Mouse (Mus musculus) heart, adult 11 months (tissue): ENCODE measurements around the gene Akt3.
A peak's percentile ranks its signal among the peaks of the same experiment; 100 is the strongest.

ENCODE experiments used
- DNase-seq: peaks from one replicate; pipeline ENCODE4 v3.0.0; 2022

The Akt3 gene

DNA sequence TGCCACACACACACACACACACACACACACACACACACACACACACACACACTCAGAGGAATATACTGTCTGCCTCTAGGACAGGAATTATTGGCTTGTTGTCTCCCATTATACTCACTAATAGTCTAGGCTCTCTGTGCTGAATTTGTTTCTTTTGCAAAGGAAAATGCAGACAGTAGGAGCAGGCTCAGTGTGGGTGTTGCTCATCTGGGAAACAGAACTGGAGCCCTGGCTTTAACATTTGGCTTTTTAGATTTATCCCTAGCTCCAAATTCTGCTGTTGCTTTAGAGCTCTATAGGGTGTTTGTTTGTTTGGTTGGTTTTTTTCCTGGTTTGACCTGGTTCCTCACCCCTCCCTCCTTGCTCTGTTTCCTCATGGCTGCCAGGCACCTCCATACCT lies 278.8 kb downstream of the Akt3 start:
- DNase-seq = peak; percentile 17

DNA sequence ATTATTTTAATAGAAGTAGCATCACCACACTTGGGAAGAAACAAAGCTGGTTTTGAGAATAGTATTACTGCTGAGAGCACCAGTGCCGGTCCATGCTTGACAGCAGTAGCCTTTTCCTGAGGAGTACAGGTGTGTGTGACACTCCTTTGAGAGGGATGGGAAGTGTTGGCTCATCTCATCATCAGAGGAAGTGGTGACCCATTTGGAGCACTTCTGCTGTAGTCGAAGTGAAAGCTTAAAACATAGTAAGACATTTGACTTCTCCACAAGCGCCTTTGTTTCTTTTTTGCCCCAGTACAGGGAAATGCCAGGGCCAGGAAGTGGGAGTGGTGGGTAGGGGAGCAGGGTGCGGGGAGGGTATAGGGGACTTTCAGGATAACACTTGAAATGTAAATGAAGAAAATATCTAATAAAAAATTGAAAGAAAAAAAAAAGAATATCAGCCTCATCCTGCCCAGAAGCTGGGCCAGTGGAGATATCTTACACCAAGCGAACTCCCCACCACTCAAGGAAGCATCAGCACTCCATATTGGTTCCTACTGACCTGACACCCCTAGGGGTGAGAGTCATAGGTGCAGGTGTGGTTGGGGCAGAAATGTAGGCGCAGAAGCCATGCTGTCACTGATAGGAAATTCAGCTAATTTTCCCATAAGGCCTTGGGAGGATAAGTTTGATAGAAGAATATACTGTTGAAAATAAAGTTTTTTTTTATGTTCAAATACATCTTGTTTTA lies 284.5 kb downstream of the Akt3 start:
- peak; percentile 83 for DNase-seq

DNA sequence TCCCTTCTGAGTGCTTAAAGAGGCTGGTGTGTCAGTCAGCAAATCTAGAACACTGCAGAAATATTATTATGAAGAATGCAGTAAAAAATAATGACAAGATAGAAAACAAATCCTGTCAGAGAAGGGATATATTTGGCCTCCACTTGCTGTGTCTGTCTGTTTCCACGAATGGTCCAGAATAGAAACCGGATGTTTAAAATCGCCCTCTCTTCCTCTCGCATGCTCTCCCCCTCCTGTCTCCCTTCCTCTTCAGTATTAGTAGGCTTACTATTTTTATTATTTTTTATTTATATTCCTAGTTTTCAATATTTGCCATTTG lies 286.6 kb downstream of the Akt3 start:
- DNase-seq = peak; percentile 60

DNA sequence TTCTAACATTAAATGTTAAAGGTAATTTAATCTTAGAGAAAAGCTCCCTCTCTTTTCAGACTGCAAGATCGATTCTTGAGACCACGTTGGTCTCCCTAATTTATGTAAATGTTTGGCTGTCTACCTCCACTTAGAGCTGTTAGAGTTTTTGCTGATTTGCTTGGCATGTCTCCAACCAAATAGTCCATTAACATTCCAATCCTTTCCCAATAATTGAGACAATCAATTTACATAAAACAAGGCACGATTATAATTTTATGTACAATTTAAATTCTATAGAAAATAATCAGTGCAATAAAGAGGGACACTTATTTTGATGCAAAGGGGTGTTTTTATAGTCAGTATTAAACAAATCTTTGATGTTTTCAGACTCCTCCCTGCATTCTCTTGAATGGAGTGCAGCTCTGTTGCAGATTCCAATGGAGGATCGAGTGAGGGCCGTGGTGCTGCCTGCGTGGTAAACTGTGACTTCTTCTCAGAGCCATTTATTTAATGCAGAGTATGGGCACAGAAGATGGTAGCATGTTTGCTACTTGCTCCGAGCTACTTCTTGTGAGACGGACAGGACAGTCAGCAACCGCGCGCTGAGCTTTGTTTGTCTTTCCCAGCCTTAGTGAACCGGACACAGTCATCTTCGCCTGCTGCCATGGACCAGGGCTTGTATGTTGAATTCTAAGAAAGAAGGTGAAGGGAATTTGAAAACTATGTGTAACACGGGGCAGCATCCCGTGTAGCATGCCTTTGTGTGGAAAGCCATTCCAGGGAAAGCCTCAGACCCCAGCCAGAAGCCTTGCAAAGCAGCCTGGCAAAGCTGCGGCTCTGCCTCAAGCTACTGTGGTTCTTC lies 287.1 kb downstream of the Akt3 start:
- peak; percentile 68 for DNase-seq
